Mouse (Mus musculus) NIH3T3 (cell line): ENCODE data around the gene Tspan11.

Experiments
- DNase-seq: peaks from one replicate; pipeline ENCODE4 v3.0.0-alpha.2; 2012; ENCODE audit warnings: low read depth

Gene Tspan11

DNA sequence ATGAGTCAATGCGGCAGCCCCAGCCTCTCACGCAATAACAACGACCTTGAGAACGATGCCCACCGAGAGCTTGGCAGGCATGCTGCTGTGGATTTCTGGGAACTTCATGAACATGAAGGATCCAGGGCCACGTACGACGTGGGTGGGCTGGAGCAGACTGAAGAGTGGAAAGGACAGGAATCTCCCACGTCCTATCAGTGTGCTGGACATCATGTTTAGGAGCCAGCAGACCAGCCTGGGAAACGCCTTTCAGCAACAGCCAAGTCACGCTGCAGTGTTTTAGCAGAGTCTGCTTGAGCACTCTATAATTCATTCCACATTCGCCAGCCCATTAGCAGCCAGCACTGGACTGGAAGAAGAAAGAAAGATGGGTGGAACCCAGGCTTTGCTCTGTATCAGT is 10.4 kb upstream of the Tspan11 start:
- DNase-seq: peak; percentile 98

DNA sequence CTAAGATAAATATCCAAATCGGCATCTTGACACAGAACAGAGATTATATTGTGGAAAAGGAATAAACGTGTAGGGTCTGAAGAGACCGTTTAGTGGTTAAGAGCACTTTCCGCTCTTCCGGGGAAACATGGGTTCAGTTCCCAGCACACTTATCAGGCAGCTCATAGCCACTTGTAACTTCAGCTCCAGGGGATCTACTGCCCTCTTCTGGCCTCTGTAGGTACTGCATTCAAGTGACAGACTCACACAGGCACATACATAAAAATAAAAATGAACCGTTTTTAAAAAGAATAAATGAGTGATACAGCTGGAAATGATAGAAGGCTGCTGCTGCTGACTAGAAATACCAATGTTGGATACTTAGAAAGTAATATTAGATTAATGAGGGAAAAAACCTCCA is 7.9 kb upstream of the Tspan11 start:
- DNase-seq: peak; percentile 58

DNA sequence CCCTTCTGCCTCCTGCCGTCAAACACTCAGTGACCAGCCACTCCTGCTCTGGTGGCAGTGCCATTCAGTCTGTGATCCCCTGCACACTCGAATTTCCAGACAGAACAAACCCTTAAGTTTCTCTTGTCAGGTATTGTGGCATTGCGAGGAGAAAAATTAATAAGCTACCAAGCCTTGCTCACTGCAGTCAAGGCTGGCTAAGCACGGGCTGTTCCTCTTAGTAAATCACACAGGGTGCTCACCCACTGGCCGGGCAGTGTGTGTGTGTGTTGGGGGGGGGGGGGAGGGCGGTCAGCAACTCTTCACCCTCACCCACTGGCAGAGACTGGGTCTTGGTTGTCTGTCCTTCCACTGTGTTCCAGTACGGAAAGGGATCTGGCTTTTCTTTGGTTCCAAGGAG is 473 bp upstream of the Tspan11 start:
- DNase-seq: peak; percentile 68

DNA sequence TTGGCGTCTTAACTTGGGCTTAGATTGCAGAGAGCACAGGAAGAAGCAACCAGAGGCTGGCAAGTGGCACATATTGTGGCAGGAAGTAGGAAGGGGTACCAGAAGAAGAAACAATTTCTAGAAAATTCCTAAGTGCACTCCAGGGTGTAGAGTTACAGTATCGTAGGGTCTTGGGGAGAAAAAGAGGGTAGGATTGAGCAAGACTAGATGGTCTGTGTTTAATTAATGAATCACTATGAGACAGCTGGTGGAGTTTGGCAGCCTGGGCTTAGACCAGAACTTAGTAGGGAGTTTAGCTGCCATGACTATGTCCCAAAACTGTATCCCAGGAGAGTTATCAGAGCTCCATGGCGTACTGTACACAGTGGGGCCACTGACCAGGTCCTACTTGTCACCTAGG is 1.2 kb downstream of the Tspan11 start:
- peak; percentile 90 for DNase-seq

DNA sequence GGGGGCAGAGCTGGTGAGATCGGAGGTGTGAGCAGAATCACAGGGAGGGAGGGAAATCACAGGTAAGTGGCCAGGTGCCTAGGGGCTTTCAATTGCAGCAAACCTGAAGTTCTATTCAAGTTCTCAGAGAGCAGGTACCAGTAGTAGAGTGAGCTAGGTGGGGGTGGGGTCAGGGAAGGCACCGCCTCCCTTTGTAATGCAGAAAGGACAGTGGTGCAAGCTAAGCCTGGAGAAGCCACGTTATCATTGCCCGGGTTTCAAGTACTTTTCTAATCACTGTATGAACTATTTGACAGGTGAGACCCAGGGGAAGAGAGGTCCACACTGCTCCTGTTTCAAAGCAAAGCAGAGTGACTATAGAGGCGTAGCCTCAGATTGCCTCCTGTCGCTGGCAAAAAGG is 6.2 kb downstream of the Tspan11 start:
- no peak for DNase-seq

DNA sequence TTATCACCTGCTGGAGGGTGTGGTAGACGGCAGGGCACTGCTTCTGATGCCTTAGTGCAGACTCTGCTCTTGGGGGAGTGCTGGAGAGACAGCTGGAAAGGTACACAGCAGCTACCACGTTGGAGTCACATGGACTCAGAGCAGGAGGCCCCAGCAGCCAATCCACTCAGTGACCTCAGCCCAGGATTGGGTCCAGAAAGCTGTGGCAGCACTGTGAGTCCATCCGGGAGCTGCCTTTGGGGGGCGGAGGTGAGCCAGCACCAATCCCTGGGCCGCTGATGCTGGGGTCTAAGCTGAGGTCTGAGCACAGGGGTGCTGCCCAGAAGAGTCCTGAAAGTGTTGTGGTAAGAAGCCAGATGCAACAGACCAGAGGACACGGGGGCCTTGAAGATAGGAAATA is 7.6 kb downstream of the Tspan11 start:
- no peak for DNase-seq

DNA sequence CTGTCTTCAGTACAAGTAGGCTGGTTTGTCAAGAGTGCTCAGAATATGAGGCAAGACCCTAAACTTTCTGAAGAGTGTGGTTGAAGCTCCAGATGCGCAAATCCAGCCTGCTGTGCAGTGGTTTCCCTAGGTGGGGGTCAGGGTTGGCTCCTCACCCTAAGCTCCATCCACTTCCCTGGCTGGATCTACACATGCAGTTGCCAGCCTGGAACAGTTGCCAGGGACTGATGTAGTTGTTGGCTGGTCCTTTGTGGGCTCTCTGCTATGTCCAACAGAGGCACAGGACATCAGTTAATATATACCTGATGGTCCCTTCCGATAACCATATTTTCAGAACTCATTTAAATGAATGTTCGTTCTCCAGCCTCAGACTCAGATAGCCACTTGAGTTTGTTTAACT is 9.0 kb downstream of the Tspan11 start:
- DNase-seq: peak; percentile 46

DNA sequence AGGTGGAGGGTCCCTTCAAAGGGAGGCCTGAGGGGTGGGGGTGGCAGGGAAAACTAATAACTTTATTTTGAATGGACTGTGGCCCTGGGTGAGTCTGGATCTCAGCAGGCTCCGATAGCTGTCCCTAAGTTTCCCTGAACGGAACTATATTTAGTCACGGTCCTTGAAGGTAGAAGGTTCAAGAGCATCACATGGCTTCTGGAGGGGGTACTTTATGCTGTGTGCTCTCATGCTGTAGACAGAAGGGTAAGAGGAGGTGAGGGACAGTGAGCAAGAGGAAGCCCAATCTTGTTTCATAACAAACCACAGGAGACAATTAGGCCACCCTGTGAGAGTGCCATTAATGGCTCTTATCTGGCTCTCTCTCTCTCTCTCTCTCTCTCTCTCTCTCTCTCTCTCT is 10.0 kb downstream of the Tspan11 start:
- no peak for DNase-seq

DNA sequence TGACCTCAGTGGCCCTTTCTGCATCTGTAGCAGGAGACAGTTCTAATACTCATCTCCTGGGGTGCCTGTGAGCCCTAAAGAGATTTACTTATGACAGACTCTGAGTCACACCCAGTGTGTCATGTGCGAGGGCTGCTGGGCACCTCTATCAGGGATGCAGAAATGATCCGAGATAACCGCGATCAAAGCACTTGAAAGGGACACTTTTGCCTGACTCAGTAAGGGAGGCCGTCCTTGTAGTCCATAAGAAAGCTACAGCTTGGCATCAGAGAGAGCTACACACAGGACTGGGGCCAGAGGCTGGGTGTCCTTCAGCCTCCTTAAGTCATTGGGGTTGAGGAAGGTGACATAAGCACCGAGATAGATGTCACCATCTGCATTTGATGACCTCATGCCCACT is 12.7 kb downstream of the Tspan11 start:
- no peak for DNase-seq

DNA sequence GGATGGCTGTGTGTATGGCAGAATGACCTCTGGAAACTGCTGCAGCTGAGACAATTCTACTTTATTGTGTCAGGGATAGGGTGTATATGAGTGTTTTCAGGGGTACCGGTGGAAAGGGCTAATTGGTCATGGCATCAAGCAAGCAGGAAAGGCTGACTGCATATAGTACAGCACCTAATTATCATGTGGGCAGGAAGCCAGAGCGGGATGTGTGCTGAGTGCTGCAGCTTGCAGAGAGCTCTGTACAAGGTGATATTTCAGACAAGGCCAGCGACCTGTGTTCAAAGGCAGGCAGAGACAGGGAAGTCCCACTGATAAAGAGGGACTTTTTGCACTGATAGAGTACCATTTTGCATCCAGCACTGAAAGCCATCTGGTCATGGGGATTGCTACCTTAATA is 13.9 kb downstream of the Tspan11 start:
- DNase-seq: peak; percentile 41

DNA sequence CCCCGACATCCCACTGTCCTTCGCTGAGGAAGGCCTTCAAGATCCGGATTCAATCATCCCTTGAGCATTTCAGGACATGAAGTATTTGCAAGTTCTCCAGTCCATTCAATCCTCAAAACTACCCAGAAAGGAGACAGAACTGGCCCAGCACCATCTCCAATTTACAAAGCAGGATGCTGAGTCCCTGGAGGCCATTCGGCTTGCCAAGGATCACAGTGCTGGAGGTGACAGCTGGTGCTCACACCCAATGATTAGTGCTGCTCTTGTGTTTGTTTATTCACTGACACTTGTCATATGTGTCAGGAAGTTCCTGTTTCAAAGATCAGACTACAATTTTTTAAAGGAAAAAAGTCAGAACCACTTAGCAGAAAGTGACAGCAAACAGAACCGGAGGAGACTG is 14.3 kb downstream of the Tspan11 start:
- no peak for DNase-seq

DNA sequence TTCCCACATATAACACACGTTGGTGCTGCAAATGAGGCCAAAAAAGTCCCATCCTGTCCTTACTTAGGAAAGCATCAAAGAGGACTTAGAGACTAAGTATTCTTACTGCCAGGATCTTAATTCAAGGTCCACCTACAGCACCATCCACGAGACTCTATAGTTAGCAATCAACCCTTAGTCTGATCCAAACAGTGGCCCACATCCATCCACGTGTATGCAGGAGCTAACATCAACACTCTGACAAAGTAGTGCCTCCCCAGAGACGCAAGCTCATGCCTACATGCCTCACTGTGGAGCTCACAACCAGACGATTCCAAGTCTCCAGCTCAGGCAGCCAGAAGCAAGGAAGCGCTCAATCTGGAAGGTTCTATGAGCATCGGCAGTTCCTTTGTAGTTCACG is 15.2 kb downstream of the Tspan11 start:
- peak; percentile 38 for DNase-seq

DNA sequence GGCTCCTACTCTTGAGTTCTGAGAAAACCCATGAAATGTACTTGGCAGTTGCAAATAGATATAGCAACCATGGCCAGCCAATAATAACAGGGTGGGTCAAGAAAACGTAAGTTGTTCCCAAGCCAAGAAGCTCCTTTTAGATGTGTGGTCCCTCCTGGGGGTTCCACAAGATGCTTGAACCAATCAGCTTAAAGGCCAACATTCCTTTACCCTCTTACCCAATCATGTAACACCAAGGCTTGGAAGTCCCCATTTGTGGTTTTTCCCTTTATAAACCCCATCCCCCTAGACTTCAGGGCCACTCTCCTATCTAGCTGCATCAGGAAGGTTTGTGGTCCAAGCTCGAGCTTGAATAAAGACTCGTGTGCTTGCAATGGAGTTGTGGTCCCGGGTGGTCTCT is 23.2 kb downstream of the Tspan11 start:
- peak; percentile 72 for DNase-seq

DNA sequence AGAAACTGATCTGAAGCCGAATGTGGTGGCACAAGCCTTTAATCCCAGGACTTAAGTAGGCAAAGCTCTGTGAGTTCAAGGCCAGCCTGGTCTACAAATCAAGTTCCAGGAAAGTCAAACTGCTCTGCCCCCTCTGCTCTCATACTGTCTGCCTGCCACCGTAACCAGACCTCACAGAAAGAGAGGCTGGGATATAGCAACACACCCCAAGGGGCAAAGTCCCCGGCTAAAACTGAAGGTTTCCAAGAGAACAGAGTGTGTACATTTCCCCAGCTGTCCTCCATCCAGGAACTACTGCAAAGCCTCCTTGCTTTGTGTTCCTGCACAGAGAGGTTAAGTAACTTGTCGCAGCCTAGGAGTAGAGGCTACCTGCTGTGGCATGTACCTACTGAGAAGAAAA is 24.3 kb downstream of the Tspan11 start:
- no peak for DNase-seq

DNA sequence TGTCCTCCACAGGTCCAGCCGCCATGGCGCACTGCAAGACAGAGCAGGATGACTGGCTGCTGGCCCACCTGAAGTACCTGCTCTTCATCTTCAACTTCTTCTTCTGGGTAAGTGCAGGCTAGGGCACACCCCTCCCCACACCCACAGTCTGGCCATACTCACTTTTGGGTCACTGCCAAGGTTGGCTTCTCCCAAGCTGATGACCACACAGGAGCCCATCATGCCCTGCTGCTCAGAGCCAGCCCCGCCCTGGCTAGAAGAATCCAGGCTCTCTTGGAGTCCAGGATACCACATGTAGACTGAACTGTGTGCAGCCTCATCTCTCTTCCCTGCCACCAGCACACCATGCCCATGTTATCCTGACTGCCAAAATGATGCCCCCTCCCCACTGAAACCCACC is 25.5 kb downstream of the Tspan11 start:
- DNase-seq: peak; percentile 64

DNA sequence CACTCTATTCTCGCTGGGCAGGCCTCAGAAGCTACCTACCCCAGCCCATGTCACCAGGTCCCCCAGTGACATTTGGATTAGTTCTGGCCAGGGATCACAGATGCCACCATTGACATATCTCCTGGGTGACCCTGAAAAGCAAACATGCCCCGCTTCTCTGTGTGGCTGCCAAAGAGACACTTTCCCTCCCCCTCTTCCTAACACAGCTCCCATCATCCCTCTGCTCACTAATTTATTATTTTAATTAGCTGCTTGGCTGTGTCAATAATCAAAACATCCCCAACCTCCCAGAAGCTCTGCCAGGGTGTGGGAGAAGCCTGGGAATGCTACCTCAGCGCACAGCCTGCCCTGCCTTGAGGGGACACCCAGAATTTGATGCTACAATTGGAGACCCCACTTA is 29.6 kb downstream of the Tspan11 start:
- no peak for DNase-seq

DNA sequence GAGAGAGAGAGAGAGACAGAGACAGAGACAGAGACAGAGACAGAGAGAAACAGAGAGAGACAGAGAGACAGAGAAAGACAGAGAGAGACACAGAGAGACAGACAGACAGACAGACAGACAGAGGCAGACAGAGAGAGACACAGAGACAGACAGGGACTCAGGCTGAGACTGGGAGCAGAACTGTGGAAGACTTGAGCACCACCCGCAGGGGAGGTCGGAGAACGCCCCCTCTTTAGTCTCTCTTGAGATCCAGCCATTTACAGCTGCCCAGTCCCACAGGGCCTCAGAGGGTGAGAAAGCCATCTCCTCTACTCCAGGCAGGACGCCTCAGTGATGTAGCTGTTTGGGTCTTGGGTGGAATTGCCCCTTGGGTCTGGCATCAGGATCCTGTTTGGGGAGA is 30.3 kb downstream of the Tspan11 start:
- peak; percentile 40 for DNase-seq

DNA sequence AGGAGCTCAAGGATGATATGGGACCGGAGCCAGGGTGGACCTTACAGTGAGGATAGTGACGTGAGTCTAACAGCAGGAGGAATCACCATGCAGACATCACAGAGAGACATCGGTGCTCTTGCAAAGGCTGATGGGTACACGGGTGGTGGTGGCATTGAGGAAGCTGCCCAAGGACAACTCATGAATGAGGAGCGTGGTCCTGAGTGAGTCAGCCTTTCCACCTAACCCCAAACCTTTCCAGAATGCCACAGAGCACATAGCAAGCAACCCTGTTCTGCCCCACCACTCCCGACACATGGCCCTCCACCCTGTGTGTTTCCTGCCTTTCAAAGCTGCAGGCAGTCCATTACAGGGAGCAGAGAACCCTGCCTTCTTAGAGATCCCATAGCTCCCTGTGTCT is 32.1 kb downstream of the Tspan11 start:
- DNase-seq: peak; percentile 38

DNA sequence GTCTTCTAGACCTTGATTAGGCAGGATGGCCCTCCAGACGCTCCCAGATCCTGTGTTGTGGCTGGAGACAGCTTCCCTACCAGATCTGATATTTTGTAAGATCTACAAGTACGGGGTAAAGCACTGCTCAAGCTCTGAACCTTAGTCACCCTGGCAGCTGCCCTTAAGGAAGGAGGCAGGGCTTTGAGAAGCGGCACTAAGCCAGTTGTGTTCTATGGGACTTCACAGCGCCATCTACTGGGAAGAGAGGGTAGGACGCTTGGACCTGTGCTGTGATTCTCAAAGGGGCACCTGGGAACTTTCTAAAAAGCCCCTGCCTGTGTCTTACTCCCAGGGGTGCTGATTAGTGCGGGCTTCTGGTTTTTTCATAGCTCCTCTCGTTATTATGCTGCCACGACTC is 33.3 kb downstream of the Tspan11 start:
- peak; percentile 95 for DNase-seq

DNA sequence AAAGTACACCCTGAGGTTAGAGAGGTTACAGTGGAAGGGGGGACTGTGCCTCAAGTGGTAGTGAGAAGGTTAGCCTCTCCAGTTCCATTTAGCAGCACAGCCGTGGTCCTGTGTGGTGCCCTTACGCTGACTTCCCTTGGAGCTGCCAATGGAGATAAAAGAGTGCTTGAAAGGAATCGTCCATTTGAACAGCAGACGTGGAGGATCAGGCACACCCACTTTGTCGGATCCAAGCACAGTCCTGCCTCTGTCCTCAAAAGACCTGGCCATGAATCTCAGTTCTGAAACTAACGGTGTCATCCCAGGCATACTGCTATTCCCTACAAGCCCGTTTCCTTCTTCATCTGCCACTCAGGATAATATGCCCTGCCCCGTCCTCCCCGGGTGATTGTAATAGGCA is 34.6 kb downstream of the Tspan11 start:
- no peak for DNase-seq

DNA sequence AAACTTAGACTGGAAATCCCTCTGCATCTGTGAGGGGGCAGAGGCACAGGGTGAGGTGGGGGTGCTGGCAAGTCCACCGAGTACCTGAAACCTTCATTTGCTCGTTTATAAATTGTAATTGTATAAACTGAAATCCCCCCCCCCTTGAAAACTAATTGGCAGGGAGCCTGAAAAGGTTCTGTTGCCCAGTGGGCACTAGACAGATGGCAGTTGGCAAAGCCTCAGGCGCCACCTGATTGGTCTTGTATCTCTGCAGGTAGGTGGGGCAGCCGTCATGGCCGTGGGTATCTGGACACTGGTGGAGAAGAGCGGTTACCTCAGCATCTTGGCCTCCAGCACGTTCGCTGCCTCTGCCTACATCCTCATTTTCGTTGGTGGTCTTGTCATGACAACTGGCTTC is 35.9 kb downstream of the Tspan11 start:
- no peak for DNase-seq

DNA sequence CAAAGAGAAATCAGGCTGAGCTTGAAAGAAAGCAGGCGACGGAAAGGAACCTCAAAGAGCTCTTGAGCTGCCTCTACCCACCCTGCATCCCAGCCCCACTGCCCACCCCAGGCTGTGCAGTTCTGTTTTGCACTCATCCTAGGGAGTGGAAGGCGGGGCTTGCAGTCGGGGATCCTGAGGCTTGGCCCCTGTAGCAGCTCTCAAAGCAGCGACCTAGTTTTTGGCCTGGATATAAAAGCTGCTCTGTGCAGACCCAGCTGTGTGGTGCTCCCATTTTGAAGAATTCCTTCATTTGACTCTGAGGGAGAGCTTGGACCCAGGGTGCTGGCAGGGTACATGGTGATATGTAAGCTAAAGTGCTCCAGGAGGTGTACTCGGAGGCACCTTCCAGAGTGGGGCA is 37.4 kb downstream of the Tspan11 start:
- DNase-seq: no peak

DNA sequence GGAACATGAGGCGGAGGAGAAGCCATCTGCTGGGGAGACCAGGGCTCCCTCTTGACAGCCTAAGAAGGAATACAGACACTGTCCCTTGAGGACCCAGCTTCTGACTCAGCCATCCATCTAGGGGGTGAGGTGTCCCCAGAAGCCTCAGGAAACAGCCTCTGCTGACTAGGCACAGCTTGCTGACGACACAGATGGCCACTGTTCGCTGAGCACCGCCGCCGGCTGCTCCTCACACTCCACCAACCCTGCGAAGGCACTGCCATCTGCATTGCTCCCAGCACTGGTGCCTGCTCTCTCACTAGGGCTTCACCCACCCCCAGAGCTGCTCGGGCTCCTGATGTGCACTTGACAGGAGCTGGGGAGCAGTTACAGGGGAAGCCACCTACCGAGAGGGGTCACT is 38.5 kb downstream of the Tspan11 start:
- no peak for DNase-seq

DNA sequence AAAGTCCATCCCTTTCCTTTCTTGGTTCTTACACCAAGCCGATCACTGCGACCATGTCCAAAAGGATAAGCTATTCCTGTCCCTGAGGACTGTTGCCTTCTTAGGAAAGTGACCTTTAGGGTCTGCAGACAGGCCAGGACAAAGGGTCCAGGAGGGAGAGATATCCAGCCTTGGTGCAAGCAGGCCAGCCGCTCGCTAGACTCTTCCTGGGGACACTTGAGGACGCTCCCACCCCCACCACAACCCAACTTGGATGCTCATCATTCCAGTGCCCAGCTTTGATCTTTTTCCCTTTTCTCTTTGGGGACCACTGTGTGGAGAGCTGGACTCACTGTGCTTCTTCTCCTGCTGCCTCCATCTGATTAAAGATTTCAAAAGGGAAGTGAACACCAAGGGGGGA is 41.3 kb downstream of the Tspan11 start:
- no peak for DNase-seq

DNA sequence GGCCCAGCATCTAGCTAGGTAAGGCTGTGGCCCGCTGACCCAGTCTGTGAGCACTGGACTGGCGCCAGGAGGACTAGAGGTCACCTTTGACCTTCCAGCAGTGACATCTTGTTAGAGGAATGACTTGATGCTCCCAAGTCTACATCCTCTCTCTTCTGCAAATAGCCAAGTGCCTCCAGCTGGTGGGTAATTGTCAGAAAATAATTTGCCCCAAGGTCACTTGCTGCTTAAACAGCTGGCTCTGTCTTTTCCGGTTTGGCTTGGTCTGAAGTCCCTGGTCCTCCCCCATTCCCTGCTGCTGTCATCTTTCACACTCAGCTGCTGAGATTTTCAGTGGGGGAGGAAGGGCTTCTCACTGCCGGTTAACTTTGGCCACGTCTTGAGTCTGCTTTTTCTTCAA is 45.3 kb downstream of the Tspan11 start:
- no peak for DNase-seq
